Mouse (Mus musculus): ENCODE measurements around the gene Kmt2e.

DNA sequence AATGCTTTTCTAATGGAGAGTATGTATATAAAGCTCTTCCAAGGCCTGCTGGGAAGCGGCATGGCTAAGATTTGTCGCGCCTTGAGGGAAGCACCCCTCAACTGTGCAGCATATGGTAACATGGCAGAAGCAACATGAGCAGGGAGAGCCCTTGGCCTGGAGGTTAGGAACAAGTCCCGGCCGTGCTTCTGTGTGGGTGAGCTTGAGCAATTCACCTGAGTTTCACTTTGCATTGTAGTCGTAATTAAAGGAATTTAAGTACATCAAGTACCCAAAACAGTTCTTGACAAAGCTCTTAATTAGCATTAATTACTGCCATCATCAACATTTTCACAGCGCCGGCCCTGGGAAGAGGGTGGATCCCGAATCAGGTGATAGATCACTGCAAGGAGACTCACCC is 32.9 kb upstream of the Kmt2e start:
- TF ChIP-seq CTCF (IDR thresholded peaks at IDR 0.05; ENCODE audit: low read depth, low read length) = no peak
- TF ChIP-seq POLR2A (IDR thresholded peaks at IDR 0.05; ENCODE audit: extremely low read depth, insufficient read depth, low read length) = no peak

All from liver, adult 2 months (tissue).